9 mouse cellular contexts compared by ENCODE assay signal in the genomic region with DNA sequence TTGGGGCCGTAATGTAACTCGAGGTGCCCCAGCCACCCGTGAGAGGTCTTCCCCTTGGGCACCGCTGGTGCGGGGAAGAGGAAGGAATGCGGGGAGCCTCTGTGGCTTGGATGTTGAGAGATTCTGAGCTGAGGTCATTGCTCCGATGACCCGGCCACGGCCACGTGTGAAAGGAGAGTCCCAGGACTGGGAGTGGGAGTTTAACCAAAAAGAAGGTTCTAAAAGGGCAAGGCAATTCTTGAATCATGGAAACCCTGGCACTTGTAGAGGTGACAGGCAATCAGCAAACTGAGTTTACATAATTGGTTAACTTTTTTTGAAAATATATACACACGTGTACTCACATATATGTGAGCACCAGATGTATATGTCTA. TPM values are rescaled to one million over a fixed set of nuclear protein-coding genes. Genes with fewer than 3 reads are reported as not detected.
DNase-seq lines count a peak whose midpoint lies in the region; ATAC-seq and TF ChIP-seq lines count a peak whose summit lies in the region.
"Had no signal": no experiment of that assay in that cellular context is flagged by ENCODE, and none has a peak within 500 bp of the region (broad histone marks: within the 10 kb centered on the region; RNA-seq: fewer than 3 reads in every experiment).

No protein-coding gene starts in this region.

- no peak for DNase-seq in lung, postnatal 4 days
- DNase-seq in limb, embryonic 14.5 days (ENCODE audit: low spot score): no peak
- no peak for DNase-seq in cerebellum, postnatal 4 days (ENCODE audit: low spot score in 2 of 2)
- no peak for DNase-seq in frontal cortex, postnatal 36 days (ENCODE audit: low spot score in 2 of 2)

- no peak overlapping the region for H3K27ac ChIP-seq in lung, embryonic 16.5 days (ENCODE audit: low read length)
- H3K27ac ChIP-seq in forebrain, embryonic 16.5 days (ENCODE audit: low read length): no peak overlapping the region
- H3K27ac ChIP-seq in limb, embryonic 14.5 days (replicated peaks; ENCODE audit: low read depth, low read length): no peak overlapping the region
- H3K27ac ChIP-seq in stomach, embryonic 14.5 days (ENCODE audit: low read length): no peak overlapping the region

- TF ChIP-seq POLR2A in limb, embryonic 14.5 days (IDR thresholded peaks at IDR 0.05; ENCODE audit: borderline replicate concordance, extremely low read depth, insufficient read depth, insufficient read length): no peak

- peak overlapping the region; percentile 59 for H3K4me3 ChIP-seq in lung, embryonic 16.5 days (ENCODE audit: low read length)
- peak overlapping the region; percentile 71 for H3K4me3 ChIP-seq in forebrain, embryonic 16.5 days (replicated peaks; ENCODE audit: low read length)
- peak overlapping the region; percentile 60 for H3K4me3 ChIP-seq in limb, embryonic 14.5 days (replicated peaks; ENCODE audit: low read length)
- peak overlapping the region; percentile 46 for H3K4me3 ChIP-seq in stomach, embryonic 14.5 days (ENCODE audit: low read depth, low read length)

- 8% methylated on average over 11 of the region's 11 CpGs for WGBS in lung, embryonic 16.5 days
- 8% methylated on average over 11 of the region's 11 CpGs for WGBS in forebrain, embryonic 16.5 days
- WGBS in limb, embryonic 14.5 days: 8% methylated on average over 11 of the region's 11 CpGs
- 7% methylated on average over 11 of the region's 11 CpGs for WGBS in stomach, embryonic 14.5 days

- H3K36me3 ChIP-seq in lung, embryonic 16.5 days (ENCODE audit: control insufficient read depth, insufficient read depth, low read length): no peaks in the 10 kb centered on the region
- no peaks in the 10 kb centered on the region for H3K36me3 ChIP-seq in forebrain, embryonic 16.5 days (ENCODE audit: control insufficient read depth, insufficient read depth)
- H3K36me3 ChIP-seq in limb, embryonic 14.5 days (ENCODE audit: control insufficient read depth, insufficient read depth, low read length): no peaks in the 10 kb centered on the region
- H3K36me3 ChIP-seq in stomach, embryonic 14.5 days (ENCODE audit: control insufficient read depth, insufficient read depth, low read length): no peaks in the 10 kb centered on the region

- no peaks in the 10 kb centered on the region for H3K9me3 ChIP-seq in lung, embryonic 16.5 days (ENCODE audit: control insufficient read depth, low read length)
- no peaks in the 10 kb centered on the region for H3K9me3 ChIP-seq in forebrain, embryonic 16.5 days (ENCODE audit: control insufficient read depth, low read length)
- no peaks in the 10 kb centered on the region for H3K9me3 ChIP-seq in limb, embryonic 14.5 days (ENCODE audit: control insufficient read depth, low read length)
- H3K9me3 ChIP-seq in stomach, embryonic 14.5 days (ENCODE audit: control insufficient read depth, low read depth, low read length): no peaks in the 10 kb centered on the region

- ATAC-seq in lung, embryonic 16.5 days (ENCODE audit: low read depth): no peak
- no peak for ATAC-seq in forebrain, embryonic 16.5 days
- ATAC-seq in limb, embryonic 14.5 days (ENCODE audit: low FRiP score, low read depth): no peak
- ATAC-seq in stomach, embryonic 14.5 days (ENCODE audit: insufficient number of reproducible peaks, insufficient read depth, low FRiP score, low read depth): no peak
- no peak for ATAC-seq in megakaryocyte-erythroid progenitor cell, adult 5-6 weeks (replicated peaks; ENCODE audit: low FRiP score, low TSS enrichment, poor library complexity, severe bottlenecking)

- H3K9ac ChIP-seq in lung, embryonic 16.5 days (ENCODE audit: low read length): peak overlapping the region; percentile 57; the same call in 1 of the 2 replicates
- H3K9ac ChIP-seq in forebrain, embryonic 16.5 days (replicated peaks; ENCODE audit: low read depth, low read length): peak overlapping the region; percentile 68
- peak overlapping the region; percentile 51; the same call in 1 of the 2 replicates for H3K9ac ChIP-seq in limb, embryonic 14.5 days (ENCODE audit: low read depth, low read length, severe bottlenecking)
- H3K9ac ChIP-seq in stomach, embryonic 14.5 days (replicated peaks; ENCODE audit: low read depth, low read length): no peak overlapping the region; the same call in 1 of the 2 replicates

- H3K4me1 ChIP-seq in lung, embryonic 16.5 days (replicated peaks; ENCODE audit: control insufficient read depth, insufficient read depth, low read length): peaks cover 12% of the 10 kb centered on the region
- peaks cover 12% of the 10 kb centered on the region for H3K4me1 ChIP-seq in forebrain, embryonic 16.5 days (replicated peaks; ENCODE audit: control insufficient read depth, insufficient read depth, low read length)
- peaks cover 11% of the 10 kb centered on the region for H3K4me1 ChIP-seq in limb, embryonic 14.5 days (ENCODE audit: control insufficient read depth, insufficient read depth, low read length)
- peaks cover 2% of the 10 kb centered on the region; the same call in 1 of the 2 replicates for H3K4me1 ChIP-seq in stomach, embryonic 14.5 days (ENCODE audit: control insufficient read depth, insufficient read depth, low read length)

- H3K27me3 ChIP-seq in lung, embryonic 16.5 days (ENCODE audit: control insufficient read depth, insufficient read depth, low read depth, low read length): peaks cover 22% of the 10 kb centered on the region
- H3K27me3 ChIP-seq in forebrain, embryonic 16.5 days (replicated peaks; ENCODE audit: control insufficient read depth, insufficient read depth, low read length): no peaks in the 10 kb centered on the region
- H3K27me3 ChIP-seq in limb, embryonic 14.5 days (ENCODE audit: control insufficient read depth, insufficient read depth, low read length): peaks cover 11% of the 10 kb centered on the region
- no peaks in the 10 kb centered on the region for H3K27me3 ChIP-seq in stomach, embryonic 14.5 days (ENCODE audit: control insufficient read depth, insufficient read depth, low read length)

- peak overlapping the region; percentile 97 for H3K4me2 ChIP-seq in lung, embryonic 16.5 days (ENCODE audit: low read depth, low read length)
- peak overlapping the region; percentile 97 for H3K4me2 ChIP-seq in forebrain, embryonic 16.5 days (ENCODE audit: low read length)
- H3K4me2 ChIP-seq in limb, embryonic 14.5 days (replicated peaks; ENCODE audit: low read depth, low read length, severe bottlenecking): peak overlapping the region; percentile 100
- H3K4me2 ChIP-seq in stomach, embryonic 14.5 days (replicated peaks; ENCODE audit: low read depth, low read length): peak overlapping the region; percentile 95

RNA-seq across cellular contexts. Expression of a gene that starts 0.4 kb away (rescaled TPM):
- 13.1 and 15.6 TPM in 2 replicates for polyA plus RNA-seq in lung, embryonic 16.5 days (2015; fragmentation: Nextera tagmentation; extraction: Ambion mirVana)
- polyA plus RNA-seq in forebrain, embryonic 16.5 days (2015; fragmentation: Nextera tagmentation; extraction: Ambion mirVana): 2.1 and 2.3 TPM in 2 replicates
- 2.4 and 2.6 TPM in 2 replicates for polyA plus RNA-seq in limb, embryonic 14.5 days (2012; rRNA removed)
- 1.7 and 2.5 TPM in 2 replicates for polyA plus RNA-seq in limb, embryonic 14.5 days (2014; fragmentation: Nextera tagmentation; extraction: Ambion mirVana)
- 2.7 and 3.3 TPM in 2 replicates for polyA plus RNA-seq in stomach, embryonic 14.5 days (2014; fragmentation: Nextera tagmentation; extraction: Ambion mirVana)
- not detected in 2 replicates for total RNA-seq in megakaryocyte-erythroid progenitor cell, adult 5-6 weeks (2014; fragmentation: Nextera tagmentation)
- total RNA-seq in megakaryocyte-erythroid progenitor cell, adult 5-6 weeks (2017): not detected in 2 replicates
- total RNA-seq: neutrophil, adult 5-6 weeks had no signal

RNA-seq across cellular contexts. Expression of a gene that starts 56.2 kb away (rescaled TPM):
- 33.8 and 39.2 TPM in 2 replicates for polyA plus RNA-seq in lung, embryonic 16.5 days (2015; fragmentation: Nextera tagmentation; extraction: Ambion mirVana)
- 19.5 and 22.6 TPM in 2 replicates for polyA plus RNA-seq in forebrain, embryonic 16.5 days (2015; fragmentation: Nextera tagmentation; extraction: Ambion mirVana)
- polyA plus RNA-seq in limb, embryonic 14.5 days (2012; rRNA removed): 52.3 and 53.2 TPM in 2 replicates
- polyA plus RNA-seq in limb, embryonic 14.5 days (2014; fragmentation: Nextera tagmentation; extraction: Ambion mirVana): 80.0 and 81.1 TPM in 2 replicates
- 43.3 and 46.7 TPM in 2 replicates for polyA plus RNA-seq in stomach, embryonic 14.5 days (2014; fragmentation: Nextera tagmentation; extraction: Ambion mirVana)
- total RNA-seq in megakaryocyte-erythroid progenitor cell, adult 5-6 weeks (2014; fragmentation: Nextera tagmentation): 12.3 and 16.4 TPM in 2 replicates
- total RNA-seq in megakaryocyte-erythroid progenitor cell, adult 5-6 weeks (2017): 32.3 and 33.2 TPM in 2 replicates
